Mouse (Mus musculus) B cell, adult 62 days (primary cell): ENCODE measurements around the gene E130311K13Rik. TPM values are rescaled to one million over a fixed set of nuclear protein-coding genes. Genes with fewer than 3 reads are reported as not detected.

Source experiments
- total RNA-seq: library from RNA; stranded (reverse); gene quantifications from 4 replicates; pipeline ENCODE4 v1.2.4, GENCODE M21; 2023

Gene E130311K13Rik
- total RNA-seq: 2.7 to 4.0 TPM (median 3.1 TPM) in 4 replicates

DNA sequence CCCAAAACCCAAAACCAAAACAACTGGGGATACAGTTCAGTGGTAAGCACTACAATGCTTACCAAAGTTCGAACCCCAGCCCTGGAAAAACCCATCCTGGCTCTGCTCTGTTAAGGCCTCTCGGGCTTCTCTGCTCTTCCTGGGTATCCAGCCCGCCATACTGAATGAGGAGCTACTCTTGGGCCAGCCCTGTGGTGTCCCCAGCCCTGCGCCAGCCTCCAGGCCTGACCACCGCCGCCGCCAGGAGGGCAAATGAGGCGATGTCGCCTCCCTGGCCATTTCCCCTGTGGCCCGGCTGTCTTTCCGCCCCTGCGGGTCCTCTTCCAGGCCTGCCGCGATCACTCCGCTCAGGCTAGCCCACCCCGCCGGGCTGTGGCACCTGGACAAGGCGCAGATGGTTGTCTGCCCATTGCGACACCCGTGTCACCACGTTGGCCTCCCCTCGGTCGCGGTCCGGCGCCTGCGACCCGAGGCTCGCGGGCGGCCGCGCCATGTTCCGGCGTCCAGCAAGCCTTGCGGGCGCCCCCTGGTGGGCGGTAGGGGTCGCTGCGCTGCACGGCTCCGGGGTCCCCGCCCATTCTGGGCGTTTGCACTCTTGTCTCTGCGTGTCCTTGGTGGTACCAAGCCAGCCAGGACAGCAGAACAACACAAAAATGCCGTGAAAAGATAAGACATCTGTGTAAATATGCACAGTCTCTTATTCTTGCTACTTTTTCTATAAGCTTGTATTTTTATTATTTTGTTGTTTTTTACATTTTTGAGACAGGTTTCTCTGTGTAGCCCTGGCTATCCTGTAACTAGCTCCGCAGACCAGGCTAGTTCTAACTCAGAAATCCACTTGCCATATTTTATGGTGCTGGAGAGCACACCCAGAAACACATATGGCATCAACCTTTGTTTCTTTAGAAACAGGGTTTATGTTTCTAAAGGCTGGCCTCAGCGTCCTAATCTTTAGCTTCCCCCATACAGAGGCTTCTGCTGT is at the start of gene E130311K13Rik:
Gene E130311K13Rik, minus strand, starts transcription at position 595 of the 982 bp plus-strand sequence.

DNA sequence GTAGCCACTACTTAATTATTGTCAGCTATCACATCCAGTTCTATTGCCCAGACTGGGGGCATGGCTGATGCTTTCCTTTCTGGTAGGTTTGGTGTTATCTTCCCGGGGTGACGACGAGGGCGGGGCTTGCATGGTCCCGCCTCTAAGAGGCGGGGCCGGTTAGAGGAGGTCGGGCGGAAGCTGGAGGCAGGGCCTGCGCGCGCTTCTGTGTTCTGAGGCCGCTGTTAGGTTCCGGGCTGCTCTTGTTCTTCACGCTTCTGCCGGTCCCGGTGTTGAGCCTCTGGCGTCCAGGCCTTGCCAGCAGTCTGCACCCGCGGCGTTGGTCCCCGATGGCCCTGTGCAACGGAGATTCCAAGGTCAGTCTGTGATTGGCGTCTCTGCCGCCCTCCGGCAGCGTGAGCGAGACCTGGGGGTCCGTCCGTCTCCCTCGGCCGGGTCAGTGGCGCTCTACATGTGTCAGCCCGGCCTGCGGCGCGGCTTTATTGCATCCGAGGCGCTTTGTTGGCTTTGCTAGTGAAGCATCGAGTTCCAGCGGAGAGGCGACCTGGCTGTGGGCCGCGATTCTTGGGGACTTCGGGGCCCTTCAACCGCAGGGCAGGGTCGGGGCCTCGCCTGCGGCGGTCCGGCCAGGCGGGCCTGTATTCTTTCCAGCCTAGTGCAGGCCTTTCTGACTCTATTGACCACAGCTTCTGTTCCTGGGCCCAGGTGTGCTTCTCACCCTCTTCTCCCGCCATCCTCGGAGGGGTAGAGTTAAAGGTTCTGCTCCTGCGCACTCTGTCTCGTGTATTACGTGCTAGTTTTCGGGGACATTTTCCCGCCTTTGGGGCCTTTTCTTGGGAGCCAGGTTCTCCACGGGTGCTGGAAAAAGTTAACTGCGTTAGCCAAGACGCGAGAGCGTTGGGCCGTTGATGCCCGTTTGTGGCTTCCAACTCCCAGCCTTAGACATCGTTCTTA is 47.0 kb upstream of the E130311K13Rik start, which contains the start of gene Gmps:
Gene Gmps, plus strand, starts transcription at position 152 of the 954 bp plus-strand sequence.

DNA sequence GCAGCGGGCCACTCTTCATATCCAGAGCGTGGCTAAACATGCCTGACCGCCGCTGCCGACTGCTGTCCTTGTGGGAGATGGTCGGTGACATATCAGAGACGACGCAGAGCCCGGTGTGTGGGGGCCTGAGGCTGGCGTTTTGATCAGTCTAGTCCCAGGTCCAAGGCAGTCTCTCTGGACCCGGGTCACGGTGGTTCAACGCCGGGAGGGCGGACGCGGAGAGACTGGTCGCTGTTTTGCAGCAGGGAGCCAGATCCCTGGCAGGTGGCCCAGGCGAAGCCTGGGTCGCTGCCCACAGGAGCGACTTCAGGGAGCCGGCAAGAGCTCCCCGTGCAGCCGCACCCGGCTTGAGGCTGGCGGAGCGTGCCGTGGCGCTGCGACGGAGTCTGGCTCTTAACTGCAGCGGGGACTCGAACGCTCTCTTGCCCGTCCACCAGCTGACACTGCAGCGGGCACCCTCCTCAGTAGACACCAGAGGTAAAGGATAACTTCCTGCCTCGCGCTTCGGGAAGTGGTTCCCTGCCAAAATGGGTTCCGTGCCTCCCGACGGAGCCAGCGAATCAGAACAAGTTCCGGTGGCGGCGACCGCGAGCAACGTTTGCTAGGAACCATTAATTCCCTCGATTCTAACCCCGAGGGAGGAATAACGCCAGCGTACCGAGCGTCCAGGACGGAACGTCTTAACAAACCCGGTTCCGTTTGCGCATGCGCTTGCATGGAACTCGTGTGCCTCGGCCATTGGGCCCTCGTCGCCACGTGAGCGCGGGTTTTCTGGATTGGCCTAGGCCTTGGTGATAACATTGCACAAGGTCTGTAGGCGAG is 35.0 kb upstream of the E130311K13Rik start, which contains the start of gene Slc33a1:
Gene Slc33a1, minus strand, starts transcription at position 669 of the 822 bp plus-strand sequence.

DNA sequence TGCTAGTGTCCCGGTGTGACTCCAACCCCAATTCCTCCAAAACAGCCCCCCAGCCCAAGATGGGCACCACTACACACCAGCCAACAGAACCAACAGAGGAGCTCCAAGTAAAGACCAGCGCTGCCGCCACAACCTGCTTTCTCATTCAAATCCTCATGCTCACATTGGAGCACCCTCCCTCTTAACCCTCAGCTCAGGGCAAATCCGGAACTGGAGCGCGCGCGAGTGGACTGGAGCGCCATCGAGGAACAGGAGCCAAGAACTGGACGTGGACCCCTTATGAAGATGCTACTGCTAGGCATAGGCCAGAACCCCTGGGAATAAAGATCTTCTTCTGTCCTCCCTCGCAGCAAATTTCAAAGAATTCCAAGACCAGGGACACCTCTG is 30.0 kb downstream of the E130311K13Rik start, which contains the start of gene Plch1:
Gene Plch1, minus strand, starts transcription at position 164 of the 387 bp plus-strand sequence.

Other genes starting within 250 kb of the E130311K13Rik start
- gene Plch1, start 30.0 kb downstream of the E130311K13Rik start, total RNA-seq: 1.9 to 4.7 TPM (median 3.7 TPM) in 4 replicates
- 9.1 to 10.6 TPM (median 9.4 TPM) in 4 replicates for gene Slc33a1, start 35.3 kb upstream of the E130311K13Rik start, total RNA-seq
- gene Gmps, start 46.6 kb upstream of the E130311K13Rik start, total RNA-seq: 14.9 to 16.5 TPM (median 15.7 TPM) in 4 replicates
- 0.09 TPM in 1 of 4 replicates, not detected in the others for gene Vmn2r1, start 152.1 kb upstream of the E130311K13Rik start, total RNA-seq
- not detected in 4 replicates for gene Vmn2r2, start 212.5 kb upstream of the E130311K13Rik start, total RNA-seq